Mouse (Mus musculus): ENCODE results near the gene Thbd.

- TF ChIP-seq POLR2A (IDR thresholded peaks at IDR 0.05; ENCODE audit: insufficient read length, low read depth): no peak
- TF ChIP-seq USF1 (IDR thresholded peaks at IDR 0.05; ENCODE audit: low read depth): no peak
- no peak for TF ChIP-seq TCF12 (IDR thresholded peaks at IDR 0.05; ENCODE audit: insufficient read depth, poor library complexity, severe bottlenecking)
- no peak for TF ChIP-seq TCF3 (IDR thresholded peaks at IDR 0.05; ENCODE audit: insufficient read length, low read depth)
- no peak for TF ChIP-seq REST (IDR thresholded peaks at IDR 0.05; ENCODE audit: insufficient read depth, insufficient read length)
- TF ChIP-seq E2F4 (IDR thresholded peaks at IDR 0.05; ENCODE audit: insufficient read depth): no peak
- TF ChIP-seq SRF (IDR thresholded peaks at IDR 0.05; ENCODE audit: control insufficient read depth, insufficient read length, low read depth): no peak
- no peak for TF ChIP-seq MYOG (IDR thresholded peaks at IDR 0.05; ENCODE audit: control insufficient read depth in 1 of 3, insufficient read depth in 1 of 3, insufficient read length in 2 of 3, low read depth in 2 of 3)
Measured at GRCm38 (mm10) chr2:148398901-148399685, 8.9 kb downstream of the Thbd start.

All from myocyte (in vitro differentiated cells).